Mouse (Mus musculus) liver (tissue): Measurements from ENCODE around the gene Mt1.
"Not testable (repeated sequence)": the region's sequence is repeated elsewhere in the genome, so short reads cannot be mapped to it uniquely, and the experiment has no call there.

ENCODE experiments used
- DNase-seq: peaks from one replicate; pipeline ENCODE4 v3.0.0-alpha.2; 2020; ENCODE audit warnings: mixed read lengths

Mt1 gene

DNA sequence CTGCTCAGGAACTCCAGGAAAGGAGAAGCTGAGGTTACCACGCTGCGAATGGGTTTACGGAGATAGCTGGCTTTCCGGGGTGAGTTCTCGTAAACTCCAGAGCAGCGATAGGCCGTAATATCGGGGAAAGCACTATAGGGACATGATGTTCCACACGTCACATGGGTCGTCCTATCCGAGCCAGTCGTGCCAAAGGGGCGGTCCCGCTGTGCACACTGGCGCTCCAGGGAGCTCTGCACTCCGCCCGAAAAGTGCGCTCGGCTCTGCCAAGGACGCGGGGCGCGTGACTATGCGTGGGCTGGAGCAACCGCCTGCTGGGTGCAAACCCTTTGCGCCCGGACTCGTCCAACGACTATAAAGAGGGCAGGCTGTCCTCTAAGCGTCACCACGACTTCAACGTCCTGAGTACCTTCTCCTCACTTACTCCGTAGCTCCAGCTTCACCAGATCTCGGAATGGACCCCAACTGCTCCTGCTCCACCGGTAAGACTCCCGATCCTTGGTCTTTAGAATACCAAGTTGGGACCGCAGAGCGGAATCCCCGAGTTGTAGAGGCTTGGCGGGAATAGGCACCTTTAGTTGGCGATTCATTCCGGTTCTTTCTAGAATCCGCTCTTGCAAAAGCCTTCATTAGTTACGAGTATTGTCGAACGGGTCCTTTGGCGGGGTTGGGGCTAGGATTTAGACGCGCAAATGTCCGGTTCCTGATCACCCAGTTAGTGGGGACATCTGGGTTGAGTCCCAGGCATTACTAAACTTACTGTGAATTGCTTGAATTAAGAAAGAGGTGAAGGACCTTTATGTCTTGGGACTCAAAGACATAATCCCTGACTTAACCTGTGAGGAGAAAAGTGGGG, at the start of gene Mt1:
TSS of gene Mt1 (plus strand) at position 226 of the 856 bp plus-strand sequence.
- DNase-seq, result peak; percentile 99

DNA sequence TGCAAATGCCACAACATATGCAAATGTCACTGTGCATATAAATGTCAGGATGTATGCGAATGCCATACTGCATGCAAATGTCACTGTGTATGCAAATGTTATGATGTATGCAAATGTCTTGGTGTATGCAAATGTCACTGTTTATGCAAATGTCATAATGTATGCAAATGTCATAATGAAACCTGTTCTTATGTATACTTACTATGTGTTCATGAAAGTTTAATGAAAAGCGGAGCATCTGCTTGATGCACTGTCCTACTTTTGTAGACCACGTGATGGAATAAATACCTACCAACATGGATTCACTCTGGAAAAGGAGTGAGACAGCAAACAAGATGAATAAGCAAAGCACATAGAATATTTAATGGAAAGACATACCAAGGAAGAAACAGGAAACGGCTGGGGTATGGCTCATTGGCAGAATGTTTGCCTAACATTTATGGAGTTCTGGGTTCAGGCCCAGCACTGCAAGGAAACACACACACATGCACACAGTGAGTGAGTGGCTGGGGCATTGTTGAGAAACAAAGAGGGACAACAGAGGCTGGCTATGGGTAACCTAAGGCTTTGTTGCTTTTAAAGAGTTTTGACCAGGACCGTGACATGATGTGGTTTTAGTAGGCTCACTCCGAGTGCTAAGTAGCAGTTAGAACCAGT, 49.6 kb upstream of the Mt1 start:
- DNase-seq, result no peak

DNA sequence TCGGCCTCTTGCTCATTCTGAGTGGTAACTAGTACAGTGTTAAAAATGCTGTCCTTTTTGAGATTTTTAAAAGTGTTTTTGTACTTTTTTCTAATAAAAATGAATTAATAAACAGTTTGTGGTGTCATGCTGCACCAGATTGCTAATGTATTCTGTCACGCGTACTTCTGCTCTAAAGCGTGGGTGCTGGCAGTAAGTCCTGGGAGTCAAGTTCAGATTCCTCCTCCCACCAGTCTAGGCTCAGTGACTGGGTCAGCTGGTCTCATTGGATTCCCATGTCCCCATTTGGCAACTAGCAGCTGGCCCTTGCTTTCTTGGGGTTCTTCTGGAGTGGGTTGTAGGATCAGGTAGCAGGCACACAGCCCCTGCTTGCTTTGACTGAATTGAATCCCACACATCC, 48.8 kb upstream of the Mt1 start:
- DNase-seq, result no peak

DNA sequence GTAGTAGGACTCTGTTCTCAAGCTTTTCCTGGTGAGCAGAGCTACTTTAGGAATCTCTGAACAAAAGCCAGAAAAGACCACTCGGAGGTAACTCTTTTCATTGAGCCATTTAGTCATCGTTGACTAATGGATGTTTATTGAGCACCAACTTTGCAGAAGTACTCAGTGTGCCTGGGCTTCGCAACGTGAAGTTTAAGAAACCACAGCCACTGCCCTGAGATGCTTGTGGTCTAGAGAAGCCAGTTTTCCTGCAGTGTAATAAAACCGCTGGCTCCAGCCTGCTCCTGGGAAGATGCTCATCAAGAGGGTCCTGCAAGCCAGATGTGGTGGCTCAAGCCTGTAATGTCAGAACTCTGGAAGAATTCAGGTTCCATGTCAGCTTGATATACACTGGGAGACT, 46.8 kb upstream of the Mt1 start:
- DNase-seq, result no peak

DNA sequence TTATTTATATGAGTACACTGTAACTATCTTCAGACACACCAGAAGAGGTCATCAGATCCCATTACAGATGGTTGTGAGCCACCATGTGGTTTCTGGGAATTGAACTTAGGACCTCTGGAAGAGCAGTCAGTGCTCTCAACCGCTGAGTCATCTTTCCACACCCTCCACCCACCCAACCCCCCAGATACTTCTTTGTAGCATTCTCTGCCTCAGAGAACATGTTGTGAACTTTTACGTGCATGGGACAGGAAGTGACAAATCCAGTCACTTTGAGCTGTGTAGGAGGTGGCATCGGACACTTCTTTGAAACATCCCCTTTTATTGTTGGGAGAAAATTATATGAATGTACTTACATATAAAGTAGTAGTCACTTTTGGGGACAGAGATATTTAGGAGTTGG, 44.3 kb upstream of the Mt1 start:
- DNase-seq, result not testable (repeated sequence)

DNA sequence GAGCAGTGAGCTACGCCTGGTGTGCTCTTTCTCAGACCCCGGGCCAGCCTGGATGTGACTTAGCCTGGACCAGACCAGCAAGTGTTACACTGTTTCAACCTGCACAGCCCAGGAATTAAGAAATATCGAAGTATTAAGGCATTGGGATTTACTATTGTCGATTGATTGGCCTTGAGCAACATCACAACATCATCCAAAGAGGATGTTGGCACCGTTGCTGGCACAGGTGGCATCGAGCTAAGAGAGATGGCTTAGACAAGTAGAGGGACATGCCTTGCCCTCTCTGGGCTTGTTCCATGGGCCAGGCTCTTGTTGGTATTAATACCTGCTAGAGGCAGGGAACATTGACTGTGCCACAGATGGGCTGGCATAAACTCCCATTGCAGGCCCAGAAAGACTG, 43.3 kb upstream of the Mt1 start:
- no peak for DNase-seq

DNA sequence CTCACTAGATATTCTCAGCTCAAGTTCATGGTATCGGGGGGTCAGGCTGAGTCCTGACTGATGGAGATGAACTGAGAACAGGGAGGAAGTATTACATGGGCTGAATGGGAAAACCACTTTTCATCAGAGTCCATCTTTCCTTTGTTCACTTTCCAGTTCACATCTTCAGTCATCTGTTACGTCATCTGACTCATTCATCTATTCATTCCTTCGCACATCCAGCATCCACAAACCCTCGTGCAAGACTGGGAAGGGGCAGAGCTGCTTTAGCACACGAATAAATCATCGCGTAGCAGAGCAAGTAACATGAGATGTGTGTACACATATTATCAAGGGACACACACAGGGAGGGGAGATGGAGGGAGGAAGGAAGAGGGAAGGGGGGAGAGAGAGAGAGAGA, 42.7 kb upstream of the Mt1 start:
- no peak for DNase-seq

DNA sequence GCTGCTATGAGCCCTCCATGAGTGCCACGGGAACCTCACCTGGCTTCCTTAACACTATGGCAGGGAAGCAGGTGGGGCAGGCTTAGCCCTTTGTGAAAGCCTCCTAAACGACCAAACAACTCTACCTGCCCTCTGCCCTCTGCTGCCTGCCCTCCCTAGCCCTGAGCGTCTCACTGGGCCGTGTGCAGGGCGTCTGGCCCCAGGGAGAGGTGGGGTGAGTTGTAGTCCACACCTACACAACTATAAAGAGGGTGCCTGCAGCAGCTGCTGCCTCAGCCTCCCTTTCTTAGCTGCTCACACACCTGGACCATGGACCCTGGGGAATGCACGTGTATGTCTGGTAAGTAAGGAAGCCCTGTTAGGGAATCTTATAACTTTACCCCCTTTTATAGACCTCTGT, 41.9 kb upstream of the Mt1 start, which contains the start of gene Mt4:
TSS of gene Mt4 (plus strand) at position 265 of the 400 bp plus-strand sequence.
- no peak for DNase-seq

DNA sequence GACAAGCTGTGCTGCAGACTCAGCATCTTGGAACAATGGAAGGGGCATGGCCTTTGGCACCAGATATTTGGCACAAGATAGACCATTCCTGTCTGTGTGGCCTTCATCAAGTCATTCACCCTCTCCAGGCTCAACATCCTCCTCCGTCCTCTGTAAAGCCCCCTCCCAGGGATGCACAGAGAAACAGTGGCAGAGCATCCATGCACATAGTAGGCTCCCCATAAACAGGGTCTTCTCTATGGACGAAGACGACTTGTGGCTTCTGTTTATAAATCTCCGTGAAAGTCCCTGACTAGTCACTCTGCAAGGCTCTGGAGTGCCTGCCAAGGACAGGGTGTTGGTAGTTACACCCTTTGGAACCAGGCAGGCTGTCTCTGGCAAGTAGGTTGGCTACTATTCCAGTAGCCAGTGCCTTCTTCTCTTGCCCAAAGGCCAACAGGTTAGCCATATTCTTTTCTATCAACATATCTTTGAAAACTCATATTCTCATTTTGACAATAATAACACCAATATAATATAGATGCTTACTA, 38.6 kb upstream of the Mt1 start:
- DNase-seq, result no peak

DNA sequence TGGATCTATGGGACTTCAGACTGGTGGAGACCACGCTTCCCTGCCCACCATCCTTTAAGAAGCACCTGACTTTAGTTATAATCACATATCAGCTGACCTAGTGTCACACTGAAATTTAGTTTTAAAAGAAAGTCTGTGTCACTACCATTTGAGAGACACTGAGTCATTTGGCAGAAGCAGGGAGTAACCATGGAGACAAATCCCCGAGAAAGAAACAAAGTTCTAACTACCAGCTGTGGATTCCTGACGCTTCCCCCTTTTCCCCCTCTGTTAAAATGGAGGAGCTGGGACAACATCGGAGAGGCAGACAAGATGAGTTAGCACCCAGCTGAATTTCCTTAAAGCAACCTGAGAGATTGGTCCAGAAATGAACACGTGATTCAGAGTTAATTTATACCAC, 30.6 kb upstream of the Mt1 start:
- DNase-seq, result no peak

DNA sequence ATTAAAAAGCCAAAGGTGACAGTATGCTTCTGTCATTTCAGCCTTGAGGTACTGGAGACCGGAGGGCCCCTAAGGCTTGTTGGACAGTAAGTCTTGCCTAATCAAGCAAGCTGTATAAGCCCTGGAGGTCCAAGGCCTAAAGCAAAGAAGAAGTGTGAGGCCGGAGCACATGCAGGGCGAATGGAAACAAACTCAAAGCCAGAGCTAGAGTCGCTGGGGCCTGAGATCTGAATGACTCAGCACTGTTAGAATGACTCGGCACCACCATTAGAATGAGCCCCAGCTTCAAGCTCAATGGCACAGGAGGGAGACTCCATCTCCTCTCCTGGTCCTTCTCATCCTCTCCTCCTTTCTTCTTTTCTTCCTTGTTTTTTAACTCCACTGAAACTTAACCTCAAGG, 28.0 kb upstream of the Mt1 start:
- peak; percentile 76 for DNase-seq

DNA sequence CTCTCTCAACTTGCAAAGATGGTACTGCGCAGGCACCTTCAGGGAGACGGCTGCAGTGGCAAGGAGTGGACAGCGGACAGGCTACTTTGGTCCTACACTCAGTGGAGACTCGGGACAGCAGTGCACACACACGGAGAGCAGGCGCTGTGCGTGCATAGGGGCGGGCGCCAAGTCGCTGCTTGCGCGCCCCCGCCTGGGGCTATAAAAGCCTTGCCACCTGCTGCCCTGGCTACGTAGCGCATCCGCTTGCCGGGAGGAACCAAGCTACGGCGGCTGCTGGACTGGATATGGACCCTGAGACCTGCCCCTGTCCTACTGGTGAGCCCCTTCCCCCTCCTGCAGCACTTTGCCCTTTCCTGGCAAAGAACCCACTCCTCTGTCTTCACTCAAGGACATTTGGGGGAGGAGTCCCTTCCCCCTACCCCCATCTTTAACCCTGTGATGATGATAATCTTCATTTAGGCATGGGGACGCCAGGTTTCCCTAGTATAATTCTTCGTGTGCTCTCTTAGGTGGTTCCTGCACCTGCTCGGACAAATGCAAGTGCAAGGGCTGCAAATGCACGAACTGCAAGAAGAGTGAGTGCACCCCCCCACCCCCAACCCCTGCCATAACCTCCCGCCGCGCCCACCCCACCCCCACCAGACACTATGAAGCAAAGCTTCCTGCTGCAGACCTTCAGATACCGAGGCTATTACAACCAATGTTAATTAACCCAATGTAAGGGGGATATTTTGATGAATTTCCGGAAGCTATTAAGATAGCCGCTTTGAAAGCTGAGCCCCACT, 26.2 kb upstream of the Mt1 start, which contains the start of gene Mt3:
TSS of gene Mt3 (plus strand) at position 95 of the 788 bp plus-strand sequence.
- peak; percentile 65 for DNase-seq

DNA sequence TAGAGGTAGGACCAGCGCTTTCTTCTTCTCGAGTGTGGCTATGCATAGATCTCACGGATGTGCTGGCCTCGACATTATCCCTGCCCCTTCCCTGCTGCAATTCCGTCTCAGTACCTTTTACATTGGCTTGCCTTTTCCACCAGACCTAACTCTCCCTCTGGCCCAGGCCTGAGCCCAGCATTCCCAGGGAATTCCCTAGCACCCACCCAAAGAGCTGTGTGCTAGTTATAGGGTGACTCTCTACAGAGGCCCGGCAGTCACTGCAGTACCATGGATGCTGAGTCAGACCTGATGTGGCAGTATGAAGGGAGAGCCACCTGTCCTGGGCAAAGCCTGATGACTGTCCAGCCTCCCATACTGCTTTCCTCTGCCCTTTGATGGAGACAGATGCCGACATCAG, 25.4 kb upstream of the Mt1 start:
- DNase-seq, result no peak

DNA sequence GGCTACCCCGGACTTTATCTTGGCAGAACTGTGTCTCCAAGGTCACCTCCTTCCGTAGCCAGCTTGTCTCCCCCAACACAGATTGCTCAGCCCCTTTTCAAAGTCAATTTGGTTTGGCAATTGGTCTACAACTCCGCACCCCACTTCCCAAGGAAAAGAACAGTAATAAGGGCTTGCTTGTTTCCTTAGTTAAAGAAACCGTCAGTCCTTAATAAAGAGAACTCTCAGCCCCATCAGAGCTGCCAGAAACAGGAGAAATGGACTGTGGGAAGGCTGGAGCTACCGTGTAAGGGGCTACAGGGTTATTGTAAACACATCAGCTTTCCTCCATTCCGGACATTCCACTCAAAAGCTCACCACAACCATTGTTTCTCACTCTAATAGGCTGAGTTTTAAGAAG, 24.3 kb upstream of the Mt1 start:
- no peak for DNase-seq

DNA sequence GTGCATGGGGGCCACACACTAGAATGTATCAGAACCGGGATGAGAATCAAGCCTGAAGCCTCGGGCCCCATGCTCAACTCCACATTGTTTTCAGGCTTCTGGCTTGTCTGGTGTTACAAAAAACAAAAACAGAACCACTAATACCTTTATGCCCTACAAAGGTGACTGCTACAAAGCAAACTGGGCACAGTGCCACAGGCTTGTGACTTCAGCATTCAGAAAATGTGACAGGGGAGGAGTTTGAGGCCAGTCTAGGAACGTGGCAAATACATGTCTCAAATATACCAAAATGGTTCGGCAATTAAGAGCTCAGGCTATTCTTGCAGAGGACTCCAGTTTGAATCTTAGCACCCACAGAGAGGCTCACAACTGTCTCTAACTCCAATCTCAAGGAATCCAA, 22.8 kb upstream of the Mt1 start:
- no peak for DNase-seq

DNA sequence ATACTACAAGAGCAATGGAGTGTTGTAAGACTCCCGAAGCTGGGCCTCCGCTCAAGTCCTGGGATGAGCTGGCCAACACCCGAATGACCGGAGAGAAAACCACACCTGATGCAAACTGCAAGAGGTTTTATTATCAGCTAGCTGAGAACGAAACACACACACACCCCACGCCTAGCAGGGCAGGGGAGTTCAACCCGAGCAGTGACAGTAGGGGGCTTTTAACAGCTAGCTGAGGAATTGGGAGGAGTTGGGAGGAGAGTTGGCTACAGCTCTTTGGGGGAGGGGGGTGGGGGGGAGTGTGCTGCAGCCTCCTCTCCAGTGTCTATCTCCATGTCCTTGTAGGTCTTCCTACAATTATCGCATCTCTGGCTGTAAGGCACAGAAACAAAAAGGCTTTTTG, 13.1 kb upstream of the Mt1 start:
- DNase-seq, result not testable (repeated sequence)

DNA sequence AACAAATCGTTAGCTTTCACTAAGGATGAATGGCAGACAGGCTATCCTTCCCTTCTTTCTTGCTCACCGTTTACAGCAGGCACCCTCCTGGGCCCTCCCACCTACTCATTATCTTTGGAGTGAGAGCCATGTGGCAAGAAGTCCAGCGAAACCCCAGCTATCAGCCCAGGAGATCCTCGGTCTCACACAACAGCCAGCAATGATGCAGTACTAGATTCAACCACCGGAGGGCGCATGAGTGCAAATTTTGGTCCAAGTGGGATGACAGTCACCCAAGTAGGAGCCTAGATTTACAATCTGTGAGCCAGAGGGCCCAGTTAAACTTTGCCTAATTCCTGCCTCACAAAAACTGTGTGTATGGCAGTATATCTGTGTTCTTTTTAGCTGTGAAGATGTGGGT, 11.6 kb upstream of the Mt1 start:
- peak; percentile 90 for DNase-seq

DNA sequence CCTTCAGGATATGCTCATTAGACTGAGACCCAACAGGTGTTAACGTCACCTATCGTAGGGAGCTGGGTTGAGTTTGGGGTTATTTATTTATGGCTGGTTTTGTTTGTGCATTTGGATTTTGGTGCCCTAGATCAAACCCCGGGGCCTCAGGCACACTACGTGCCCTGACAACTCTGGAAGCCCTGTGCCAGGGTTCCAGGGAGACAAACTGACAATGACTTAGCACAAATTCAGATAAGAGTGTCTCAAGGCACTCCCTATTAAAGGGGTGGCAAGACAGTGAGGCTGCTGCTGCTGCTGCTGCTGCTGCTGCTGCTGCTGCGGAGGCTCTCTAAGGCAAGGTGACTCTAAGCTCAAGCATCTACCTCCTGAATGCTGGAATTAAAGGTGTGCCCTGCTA, 9.3 kb upstream of the Mt1 start:
- DNase-seq, result peak; percentile 76

DNA sequence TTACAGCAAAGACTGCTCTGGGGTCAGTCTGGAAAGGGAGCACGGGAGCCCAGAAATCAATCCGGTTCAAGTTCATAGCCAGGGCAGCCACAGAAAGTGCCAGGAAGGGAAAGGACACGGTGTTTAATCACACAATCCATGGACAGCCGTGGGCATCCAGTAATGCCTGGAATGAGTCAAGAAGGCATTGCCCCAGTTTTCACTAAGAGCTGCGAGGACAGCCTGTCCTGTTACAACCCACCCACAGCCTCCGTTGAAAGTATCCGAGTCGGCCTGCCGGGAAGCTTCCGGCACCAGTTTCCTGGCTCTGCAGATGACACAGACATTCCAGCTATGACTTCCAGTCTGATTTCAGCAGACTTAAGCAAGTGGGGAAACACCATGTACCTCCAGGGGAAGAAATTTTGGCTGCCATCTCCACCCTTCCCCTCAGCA, 7.5 kb upstream of the Mt1 start:
- no peak for DNase-seq

DNA sequence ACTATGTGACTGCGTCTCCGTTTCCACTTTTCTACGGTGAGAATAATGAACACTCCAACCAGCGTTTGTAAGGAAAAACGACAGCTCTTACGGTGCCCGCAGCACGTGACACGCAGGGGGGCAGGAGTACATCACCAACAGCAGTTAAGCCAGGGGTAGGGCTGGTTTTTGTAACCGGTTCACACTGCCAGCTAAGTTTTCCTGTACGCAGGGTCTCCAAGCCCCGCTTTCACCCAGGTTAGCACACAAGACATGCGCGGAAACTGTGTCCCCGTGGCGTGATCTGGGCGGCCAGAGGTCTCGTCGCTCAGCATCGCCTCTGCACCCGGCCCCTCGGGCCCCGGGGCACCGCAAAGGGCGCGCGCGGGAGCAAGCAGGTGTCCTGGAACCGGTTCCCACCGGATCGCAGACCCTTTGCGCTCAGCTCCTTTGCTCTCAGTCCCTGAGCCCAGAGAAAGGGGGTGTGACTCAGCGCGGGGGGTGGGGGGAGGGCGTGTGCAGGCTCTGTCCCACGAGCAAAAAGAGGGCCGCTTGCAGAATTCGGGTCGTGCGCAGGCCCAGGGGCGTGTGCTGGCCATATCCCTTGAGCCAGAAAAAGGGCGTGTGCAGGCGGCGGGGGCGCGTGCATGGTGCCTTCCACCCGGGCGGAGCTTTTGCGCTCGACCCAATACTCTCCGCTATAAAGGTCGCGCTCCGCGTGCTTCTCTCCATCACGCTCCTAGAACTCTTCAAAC, 6.6 kb upstream of the Mt1 start, which contains the start of gene Mt2:
TSS of gene Mt2 (plus strand) at position 590 of the 734 bp plus-strand sequence.
- peak; percentile 97 for DNase-seq

DNA sequence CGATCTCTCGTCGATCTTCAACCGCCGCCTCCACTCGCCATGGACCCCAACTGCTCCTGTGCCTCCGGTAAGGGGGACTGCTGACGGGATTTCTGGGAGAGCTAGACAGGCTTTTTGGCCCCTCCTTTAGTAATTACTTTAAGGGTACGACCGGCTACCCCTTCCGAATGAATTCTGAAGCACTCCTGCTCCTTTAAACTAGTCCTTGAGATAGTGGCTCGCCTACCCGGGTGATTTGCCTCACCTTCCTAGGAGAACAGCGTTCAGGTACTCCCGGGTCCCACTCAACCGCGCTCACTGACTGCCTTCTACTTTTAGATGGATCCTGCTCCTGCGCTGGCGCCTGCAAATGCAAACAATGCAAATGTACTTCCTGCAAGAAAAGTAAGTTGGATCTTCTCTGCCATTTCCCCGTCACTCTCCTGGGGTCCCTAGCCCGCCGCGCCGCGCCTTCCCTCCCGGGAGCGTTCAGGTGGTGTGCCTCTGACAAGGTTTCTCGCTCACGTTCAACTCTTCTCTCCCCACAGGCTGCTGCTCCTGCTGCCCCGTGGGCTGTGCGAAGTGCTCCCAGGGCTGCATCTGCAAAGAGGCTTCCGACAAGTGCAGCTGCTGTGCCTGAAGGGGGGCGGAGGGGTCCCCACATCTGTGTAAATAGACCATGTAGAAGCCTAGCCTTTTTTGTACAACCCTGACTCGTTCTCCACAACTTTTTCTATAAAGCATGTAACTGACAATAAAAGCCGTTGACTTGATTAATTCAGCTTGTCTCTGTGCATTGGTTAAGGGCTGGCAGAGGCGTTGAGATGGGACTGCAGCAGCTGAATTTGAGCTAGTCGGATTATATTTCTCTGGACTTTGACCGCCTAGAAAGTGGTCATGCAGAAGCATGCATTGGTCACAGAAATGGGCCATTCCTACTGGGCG, 5.8 kb upstream of the Mt1 start:
- peak; percentile 64 for DNase-seq
